Mouse (Mus musculus) midbrain, embryonic 11.5 days (tissue): ENCODE data around the gene B3galt4. TPM values are rescaled to one million over a fixed set of nuclear protein-coding genes. Genes with fewer than 3 reads are reported as not detected.

ENCODE experiments used
- ATAC-seq: fragments of 200-750 bp; cut with Nextera tagmentation; 2 replicates; pipeline ENCODE4 v1.8.0; 2017; ENCODE audit warnings: moderate TSS enrichment, moderate library complexity; ENCODE audit not compliant: low FRiP score
- DNase-seq: peaks from one replicate; pipeline ENCODE4 v3.0.0; 2015; ENCODE audit warnings: low spot score; ENCODE audit errors: missing footprints
- H3K27ac ChIP-seq: fragments of 300-500 bp; sonication (generic); 2 replicates; pipeline ENCODE4 v1.5.1; 2014; ENCODE audit warnings: low read depth, low read length
- H3K27me3 ChIP-seq: fragments of 300-500 bp; sonication (generic); 2 replicates; pipeline ENCODE4 v1.6.1; 2014; ENCODE audit warnings: mild to moderate bottlenecking, low read length, moderate library complexity, mixed read lengths; ENCODE audit not compliant: control insufficient read depth, insufficient read depth
- H3K36me3 ChIP-seq: fragments of 300-500 bp; sonication (generic); 2 replicates; pipeline ENCODE4 v1.6.1; 2014; ENCODE audit warnings: mild to moderate bottlenecking, low read length, moderate library complexity, mixed read lengths; ENCODE audit not compliant: control insufficient read depth, insufficient read depth
- H3K4me1 ChIP-seq: fragments of 300-500 bp; sonication (generic); 2 replicates; pipeline ENCODE4 v1.6.1; 2014; ENCODE audit warnings: low read length; ENCODE audit not compliant: control insufficient read depth, insufficient read depth
- H3K4me2 ChIP-seq: fragments of 300-500 bp; sonication (generic); 2 replicates; pipeline ENCODE4 v1.6.1; 2014; ENCODE audit warnings: mild to moderate bottlenecking, moderate library complexity
- H3K4me3 ChIP-seq: fragments of 300-500 bp; sonication (generic); 2 replicates; pipeline ENCODE4 v1.5.1; 2014; ENCODE audit warnings: low read depth, low read length
- H3K9ac ChIP-seq: fragments of 300-500 bp; sonication (generic); 2 replicates; pipeline ENCODE4 v1.6.1; 2014; ENCODE audit warnings: low read length
- H3K9me3 ChIP-seq: fragments of 300-500 bp; sonication (generic); 2 replicates; pipeline ENCODE4 v1.6.1; 2016; ENCODE audit warnings: low read length; ENCODE audit not compliant: control insufficient read depth
- whole genome bisulfite sequencing: fragments of 180-500 bp; shearing (Covaris S2); extraction: QIAGEN DNeasy Blood & Tissue Kit; methylation state at CpG from one replicate; pipeline ENCODE4 v1.1.7; 2014; 5-methylcytosine and 5-hydroxymethylcytosine counted together
- polyA plus RNA-seq: library from polyadenylated mRNA; unstranded; fragments of >200 nt; fragmentation: Nextera tagmentation; extraction: Ambion mirVana; gene quantifications from 2 replicates; pipeline ENCODE4 v1.2.1, GENCODE M21; 2014

The B3galt4 gene
- polyA plus RNA-seq, 1 experiment from 2014 or later = 4.2 TPM

- no peaks in the 10 kb centered on the region for H3K9me3 ChIP-seq
- no peak overlapping the region for H3K27ac ChIP-seq
- peaks cover 24% of the 10 kb centered on the region for H3K36me3 ChIP-seq
- H3K27me3 ChIP-seq = no peaks in the 10 kb centered on the region; the same call in 1 of the 2 replicates
- ATAC-seq (no peak), DNase-seq (no peak)
- WGBS = 67% methylated on average over 13 of the region's 13 CpGs
- peaks cover 33% of the 10 kb centered on the region for H3K4me1 ChIP-seq
- H3K9ac ChIP-seq = no peak overlapping the region
- peak overlapping the region; percentile 64 for H3K4me2 ChIP-seq
- H3K4me3 ChIP-seq = peak overlapping the region; percentile 65; the same call in 1 of the 2 replicates
Observed at GRCm38 (mm10) chr17:33914969-33915391, 36.3 kb downstream of the B3galt4 start.

- Histone ChIP-seq H3K27me3 (no peaks in the 10 kb centered on the region), H3K9ac (no peak overlapping the region), H3K9me3 (no peaks in the 10 kb centered on the region), H3K4me2 (no peak overlapping the region), H3K36me3 (peaks cover 24% of the 10 kb centered on the region), H3K27ac (no peak overlapping the region), H3K4me3 (no peak overlapping the region), H3K4me1 (peaks cover 24% of the 10 kb centered on the region)
- DNase-seq (no peak), ATAC-seq (no peak)
- 94% methylated on average over 8 of the region's 8 CpGs for WGBS
Observed at GRCm38 (mm10) chr17:33913905-33914304, 37.4 kb downstream of the B3galt4 start.

- Histone ChIP-seq H3K27me3 (no peaks in the 10 kb centered on the region), H3K9me3 (no peaks in the 10 kb centered on the region), H3K4me1 (peaks cover 28% of the 10 kb centered on the region), H3K4me3 (no peak overlapping the region), H3K4me2 (no peak overlapping the region), H3K9ac (no peak overlapping the region), H3K36me3 (peaks cover 24% of the 10 kb centered on the region), H3K27ac (no peak overlapping the region)
- ATAC-seq = no peak
- DNase-seq = no peak
- 92% methylated on average over 10 of the region's 10 CpGs for WGBS
Observed at GRCm38 (mm10) chr17:33913264-33913663, 38.0 kb downstream of the B3galt4 start.

- Histone ChIP-seq H3K9ac (no peak overlapping the region), H3K36me3 (peaks cover 18% of the 10 kb centered on the region), H3K4me3 (no peak overlapping the region), H3K27ac (no peak overlapping the region), H3K4me1 (peaks cover 27% of the 10 kb centered on the region), H3K4me2 (no peak overlapping the region), H3K9me3 (no peaks in the 10 kb centered on the region), H3K27me3 (no peaks in the 10 kb centered on the region)
- DNase-seq (no peak), ATAC-seq (no peak)
- 92% methylated on average over 28 of the region's 28 CpGs for WGBS
Observed at GRCm38 (mm10) chr17:33911813-33912414, 39.4 kb downstream of the B3galt4 start.

DNA sequence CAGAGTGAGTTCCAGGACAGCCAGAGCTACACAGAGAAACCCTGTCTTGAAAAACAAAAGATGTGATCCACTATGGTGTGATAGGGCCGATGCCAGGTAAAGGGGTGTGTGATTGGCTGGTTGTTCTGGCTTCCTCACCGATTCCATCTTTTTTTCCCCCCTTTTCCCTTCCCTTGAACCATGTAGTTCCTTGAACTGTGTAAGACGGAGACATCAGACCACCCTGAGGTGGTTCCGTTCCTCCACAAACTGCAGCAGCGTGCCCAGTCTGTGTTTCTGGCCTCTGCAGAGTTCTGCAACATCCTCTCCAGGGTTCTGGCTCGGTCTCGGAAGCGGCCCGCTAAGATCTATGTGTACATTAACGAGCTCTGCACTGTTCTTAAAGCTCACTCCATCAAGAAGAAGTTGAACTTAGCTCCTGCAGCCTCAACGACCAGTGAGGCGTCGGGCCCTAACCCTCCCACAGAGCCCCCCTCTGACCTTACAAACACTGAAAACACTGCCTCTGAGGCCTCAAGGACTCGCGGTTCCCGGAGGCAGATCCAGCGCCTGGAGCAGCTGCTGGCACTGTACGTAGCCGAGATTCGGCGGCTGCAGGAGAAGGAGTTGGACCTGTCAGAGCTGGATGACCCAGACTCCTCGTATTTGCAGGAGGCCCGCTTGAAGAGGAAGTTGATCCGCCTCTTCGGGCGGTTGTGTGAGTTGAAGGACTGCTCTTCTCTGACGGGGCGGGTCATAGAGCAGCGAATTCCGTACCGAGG is 40.1 kb downstream of the B3galt4 start:
- H3K36me3 ChIP-seq = peaks cover 18% of the 10 kb centered on the region
- no peak overlapping the region for H3K4me3 ChIP-seq
- H3K4me2 ChIP-seq = no peak overlapping the region
- ATAC-seq (no peak), DNase-seq (no peak)
- peaks cover 20% of the 10 kb centered on the region for H3K4me1 ChIP-seq
- H3K27me3 ChIP-seq = no peaks in the 10 kb centered on the region
- WGBS = 94% methylated on average over 31 of the region's 31 CpGs
- no peaks in the 10 kb centered on the region for H3K9me3 ChIP-seq
- H3K9ac ChIP-seq = no peak overlapping the region
- H3K27ac ChIP-seq = no peak overlapping the region

DNA sequence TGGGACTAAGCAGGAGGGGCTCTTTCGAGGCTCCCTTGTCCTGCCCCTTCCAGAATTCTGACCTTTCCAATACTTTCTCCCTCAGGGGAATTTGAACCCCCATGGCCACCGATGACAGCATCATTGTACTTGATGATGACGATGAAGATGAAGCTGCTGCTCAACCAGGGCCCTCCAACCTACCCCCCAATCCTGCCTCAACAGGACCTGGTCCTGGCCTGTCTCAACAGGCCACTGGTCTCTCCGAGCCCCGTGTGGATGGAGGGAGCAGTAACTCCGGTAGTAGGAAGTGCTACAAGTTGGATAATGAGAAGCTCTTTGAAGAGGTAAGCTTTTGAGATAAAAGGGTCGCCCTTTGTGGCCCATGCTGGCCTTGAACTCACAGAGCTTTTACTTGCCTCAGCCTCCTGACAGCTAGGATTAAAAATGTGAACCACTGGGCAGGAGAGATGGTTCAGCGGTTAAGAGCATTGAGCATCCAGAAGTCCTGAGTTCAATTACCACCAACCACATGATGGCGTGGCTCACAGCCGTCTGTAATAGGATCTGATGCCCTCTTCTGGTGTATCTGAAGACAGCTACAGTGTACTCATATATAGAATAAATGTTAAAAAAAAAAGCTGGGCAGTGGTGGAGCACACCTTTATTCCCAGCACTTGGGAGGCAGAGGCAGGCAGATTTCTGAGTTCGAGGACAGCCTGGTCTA is 40.8 kb downstream of the B3galt4 start:
- WGBS = 63% methylated on average over 11 of the region's 11 CpGs
- Histone ChIP-seq H3K4me2 (peak overlapping the region; percentile 99), H3K4me3 (peak overlapping the region; percentile 83), H3K4me1 (peaks cover 20% of the 10 kb centered on the region), H3K27ac (no peak overlapping the region), H3K27me3 (no peaks in the 10 kb centered on the region), H3K9ac (peak overlapping the region; percentile 88), H3K36me3 (peaks cover 18% of the 10 kb centered on the region), H3K9me3 (no peaks in the 10 kb centered on the region)
- DNase-seq (no peak), ATAC-seq (no peak)

- DNase-seq (no peak), ATAC-seq (peak; percentile 9; the same call in 1 of the 2 replicates)
- Histone ChIP-seq H3K27ac (peak overlapping the region; percentile 27; the same call in 1 of the 2 replicates), H3K9ac (peak overlapping the region; percentile 88), H3K27me3 (no peaks in the 10 kb centered on the region), H3K36me3 (peaks cover 18% of the 10 kb centered on the region), H3K4me1 (peaks cover 15% of the 10 kb centered on the region), H3K4me2 (peak overlapping the region; percentile 99), H3K9me3 (no peaks in the 10 kb centered on the region), H3K4me3 (peak overlapping the region; percentile 83)
- WGBS = 0% methylated on average over 14 of the region's 14 CpGs
Observed at GRCm38 (mm10) chr17:33909869-33910250, 41.4 kb downstream of the B3galt4 start.

DNA sequence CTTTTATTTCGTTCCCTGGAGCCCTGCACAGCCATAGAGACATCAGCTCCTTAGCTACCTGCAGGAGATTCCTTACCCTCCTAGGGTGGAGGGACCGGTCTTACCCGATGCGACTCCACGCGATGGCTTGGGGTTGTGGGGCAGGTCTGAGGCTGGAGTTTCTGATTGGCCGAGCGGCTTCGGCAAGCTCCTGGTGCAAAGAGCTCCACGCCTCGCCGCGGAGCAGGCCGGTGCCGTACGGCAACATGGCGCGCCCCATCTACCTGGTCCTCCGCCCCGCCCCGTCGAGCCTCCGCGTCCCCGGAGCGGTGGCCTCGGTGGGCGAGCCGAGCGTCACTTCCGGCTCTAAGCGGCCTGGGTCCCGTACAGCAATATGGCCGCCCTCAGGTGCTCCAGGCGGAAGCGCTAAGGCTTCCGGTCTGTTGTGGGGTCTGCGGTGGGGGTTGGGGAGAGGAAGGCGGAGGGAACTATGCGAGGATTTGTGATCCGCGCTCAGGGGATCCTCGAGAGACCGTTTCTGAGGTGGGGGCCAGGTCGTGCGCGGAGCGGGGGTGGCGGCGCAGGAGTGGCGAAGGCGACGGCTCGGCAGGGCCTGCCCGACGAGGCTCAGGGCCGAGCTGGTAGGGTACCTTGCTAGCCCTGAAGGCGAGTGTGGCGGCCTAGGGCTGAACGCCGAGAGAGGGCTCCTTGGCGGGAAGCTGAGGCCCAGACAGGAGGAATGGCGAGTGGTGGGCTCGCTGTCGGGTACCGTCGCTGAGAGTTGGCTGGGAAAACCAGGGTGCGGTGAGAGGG is 42.0 kb downstream of the B3galt4 start, which contains the start of gene Daxx:
Gene Daxx (plus strand): TSS at position 338 of the 792 bp plus-strand sequence.
- H3K27me3 ChIP-seq = no peaks in the 10 kb centered on the region
- under 1% methylated on average over 62 of the region's 68 CpGs for WGBS
- peak within 1 kb of the TSS; percentile 99 for H3K4me2 ChIP-seq
- H3K27ac ChIP-seq = peak within 1 kb of the TSS; percentile 65
- DNase-seq (peak; percentile 99), ATAC-seq (peak; percentile 98)
- H3K9me3 ChIP-seq = no peaks in the 10 kb centered on the region
- peak within 1 kb of the TSS; percentile 83 for H3K4me3 ChIP-seq
- peaks cover 18% of the 10 kb centered on the region for H3K36me3 ChIP-seq
- H3K4me1 ChIP-seq = peaks cover 15% of the 10 kb centered on the region
- H3K9ac ChIP-seq = peak within 1 kb of the TSS; percentile 88
